ENCODE assay signal across 8 mouse cellular contexts in genomic region chr1:165840548-165841230, GRCm38 (mm10). TPM values are rescaled to one million over a fixed set of nuclear protein-coding genes. Genes with fewer than 3 reads are reported as not detected.
A peak's percentile ranks its signal among the peaks of the same experiment; 100 is the strongest.
DNase-seq lines count a peak whose midpoint lies in the region; ATAC-seq and TF ChIP-seq lines count a peak whose summit lies in the region.

No protein-coding gene starts in this region.

- 13% methylated on average over 31 of the region's 31 CpGs for WGBS in kidney, embryonic 15.5 days
- 8% methylated on average over 31 of the region's 31 CpGs for WGBS in forebrain, embryonic 12.5 days
- 9% methylated on average over 31 of the region's 31 CpGs for WGBS in limb, embryonic 14.5 days
- WGBS in neural tube, embryonic 13.5 days: 10% methylated on average over 31 of the region's 31 CpGs

- no peak for DNase-seq in kidney, adult 9 months
- DNase-seq in R1 (ENCODE audit: low read depth, low spot score): peak; percentile 28
- no peak for DNase-seq in limb, embryonic 14.5 days (ENCODE audit: low spot score)
- no peak for DNase-seq in left cerebral cortex, adult 9 months (ENCODE audit: low spot score in 2 of 2)
- no peak for DNase-seq in gastrocnemius, postnatal 4 days (ENCODE audit: low spot score in 2 of 2)

- H3K4me3 ChIP-seq in kidney, embryonic 15.5 days (replicated peaks): peak overlapping the region; percentile 35
- H3K4me3 ChIP-seq in forebrain, embryonic 12.5 days (replicated peaks): peak overlapping the region; percentile 26
- H3K4me3 ChIP-seq in limb, embryonic 14.5 days (replicated peaks; ENCODE audit: low read length): peak overlapping the region; percentile 29
- peak overlapping the region; percentile 29 for H3K4me3 ChIP-seq in neural tube, embryonic 13.5 days

- ATAC-seq in kidney, embryonic 15.5 days (replicated peaks; ENCODE audit: low FRiP score): peak; percentile 57; the same call in 1 of the 2 replicates
- 0 out of 2 replicates have a peak, but pooled peaks have one; percentile 22 for ATAC-seq in forebrain, embryonic 12.5 days (ENCODE audit: low FRiP score)
- no peak for ATAC-seq in limb, embryonic 14.5 days (ENCODE audit: low FRiP score, low read depth)
- no peak for ATAC-seq in neural tube, embryonic 13.5 days (ENCODE audit: low read depth)

- H3K27ac ChIP-seq in kidney, embryonic 15.5 days: no peak overlapping the region
- no peak overlapping the region for H3K27ac ChIP-seq in forebrain, embryonic 12.5 days
- H3K27ac ChIP-seq in limb, embryonic 14.5 days (replicated peaks; ENCODE audit: low read depth, low read length): no peak overlapping the region
- H3K27ac ChIP-seq in neural tube, embryonic 13.5 days (replicated peaks): no peak overlapping the region

- H3K36me3 ChIP-seq in kidney, embryonic 15.5 days: no peaks in the 10 kb centered on the region
- no peaks in the 10 kb centered on the region for H3K36me3 ChIP-seq in forebrain, embryonic 12.5 days (replicated peaks)
- H3K36me3 ChIP-seq in limb, embryonic 14.5 days (ENCODE audit: control insufficient read depth, insufficient read depth, low read length): no peaks in the 10 kb centered on the region
- no peaks in the 10 kb centered on the region for H3K36me3 ChIP-seq in neural tube, embryonic 13.5 days

- no peaks in the 10 kb centered on the region for H3K9me3 ChIP-seq in kidney, embryonic 15.5 days (replicated peaks)
- no peaks in the 10 kb centered on the region for H3K9me3 ChIP-seq in forebrain, embryonic 12.5 days
- H3K9me3 ChIP-seq in limb, embryonic 14.5 days (ENCODE audit: control insufficient read depth, low read length): no peaks in the 10 kb centered on the region
- no peaks in the 10 kb centered on the region for H3K9me3 ChIP-seq in neural tube, embryonic 13.5 days

- no peak for TF ChIP-seq POLR2A in limb, embryonic 14.5 days (IDR thresholded peaks at IDR 0.05; ENCODE audit: borderline replicate concordance, extremely low read depth, insufficient read depth, insufficient read length)

- peaks cover 69% of the 10 kb centered on the region for H3K4me1 ChIP-seq in kidney, embryonic 15.5 days
- peaks cover 61% of the 10 kb centered on the region for H3K4me1 ChIP-seq in forebrain, embryonic 12.5 days
- peaks cover 33% of the 10 kb centered on the region for H3K4me1 ChIP-seq in limb, embryonic 14.5 days (ENCODE audit: control insufficient read depth, insufficient read depth, low read length)
- H3K4me1 ChIP-seq in neural tube, embryonic 13.5 days (replicated peaks): peaks cover 58% of the 10 kb centered on the region

- H3K27me3 ChIP-seq in kidney, embryonic 15.5 days: peaks cover 65% of the 10 kb centered on the region
- H3K27me3 ChIP-seq in forebrain, embryonic 12.5 days: peaks cover 93% of the 10 kb centered on the region
- peaks cover 48% of the 10 kb centered on the region for H3K27me3 ChIP-seq in limb, embryonic 14.5 days (ENCODE audit: control insufficient read depth, insufficient read depth, low read length)
- peaks cover 77% of the 10 kb centered on the region for H3K27me3 ChIP-seq in neural tube, embryonic 13.5 days

- H3K4me2 ChIP-seq in kidney, embryonic 15.5 days: peak overlapping the region; percentile 62
- peak overlapping the region; percentile 55 for H3K4me2 ChIP-seq in forebrain, embryonic 12.5 days
- H3K4me2 ChIP-seq in limb, embryonic 14.5 days (replicated peaks; ENCODE audit: low read depth, low read length, severe bottlenecking): peak overlapping the region; percentile 50
- peak overlapping the region; percentile 58 for H3K4me2 ChIP-seq in neural tube, embryonic 13.5 days

- peak overlapping the region; percentile 11; the same call in 1 of the 2 replicates for H3K9ac ChIP-seq in kidney, embryonic 15.5 days
- peak overlapping the region; percentile 47 for H3K9ac ChIP-seq in forebrain, embryonic 12.5 days
- H3K9ac ChIP-seq in limb, embryonic 14.5 days (ENCODE audit: low read depth, low read length, severe bottlenecking): peak overlapping the region; percentile 45
- peak overlapping the region; percentile 62 for H3K9ac ChIP-seq in neural tube, embryonic 13.5 days

RNA-seq across cellular contexts. Expression of gene Cd247, which starts 52.2 kb away (rescaled TPM):
- polyA plus RNA-seq in kidney, embryonic 15.5 days (2015; fragmentation: Nextera tagmentation; extraction: Ambion mirVana): 0.66 and 0.69 TPM in 2 replicates
- polyA plus RNA-seq in forebrain, embryonic 12.5 days (2016; fragmentation: Nextera tagmentation; extraction: Ambion mirVana): 1.1 and 2.4 TPM in 2 replicates
- 0.37 and 0.53 TPM in 2 replicates for polyA plus RNA-seq in limb, embryonic 14.5 days (2012; rRNA removed)
- polyA plus RNA-seq in limb, embryonic 14.5 days (2014; fragmentation: Nextera tagmentation; extraction: Ambion mirVana): 0.41 and 0.87 TPM in 2 replicates
- polyA plus RNA-seq in neural tube, embryonic 13.5 days (2015; fragmentation: Nextera tagmentation; extraction: Ambion mirVana): 0.60 and 0.99 TPM in 2 replicates
- total RNA-seq in gastrocnemius, postnatal 4 days (2021): 1 to 10 TPM in 1 of 2 experiments, under 1 TPM in 1; 0.70 to 1.1 TPM

Comparison
In these comparisons a context has a peak if more than half of its experiments do, and no peak if none do; other contexts are left out.
1. ATAC-seq: peak in kidney, embryonic 15.5 days (single experiment) and forebrain, embryonic 12.5 days (single experiment); none in limb, embryonic 14.5 days (single experiment) and neural tube, embryonic 13.5 days (single experiment).
2. H3K9ac ChIP-seq: peak in every context shown above with its lines; median percentile 62 in neural tube, embryonic 13.5 days; 47 in forebrain, embryonic 12.5 days; 45 in limb, embryonic 14.5 days; 11 in kidney, embryonic 15.5 days.
3. Peak in every context shown above with its lines, with median percentiles within 50 percentile points of each other: H3K4me2 ChIP-seq and H3K4me3 ChIP-seq.